Mouse (Mus musculus) kidney, adult 2 months (tissue): ENCODE measurements around the gene Tenm4.
A peak's percentile ranks its signal among the peaks of the same experiment; 100 is the strongest.

Source experiments
- CTCF ChIP-seq: fragments of 200-500 bp; conservative IDR thresholded peaks from 2 replicates; pipeline ENCODE4 v1.5.1; 2011; ENCODE audit warnings: low read depth, mild to moderate bottlenecking, control low read depth, low read length, moderate library complexity, mixed read lengths; ENCODE audit not compliant: insufficient read depth, insufficient read length
- POLR2A ChIP-seq: fragments of 200-500 bp; IDR thresholded peaks from one replicate; pipeline ENCODE4 v1.6.1; 2011; ENCODE audit warnings: low read depth, low read length, control low read depth

DNA sequence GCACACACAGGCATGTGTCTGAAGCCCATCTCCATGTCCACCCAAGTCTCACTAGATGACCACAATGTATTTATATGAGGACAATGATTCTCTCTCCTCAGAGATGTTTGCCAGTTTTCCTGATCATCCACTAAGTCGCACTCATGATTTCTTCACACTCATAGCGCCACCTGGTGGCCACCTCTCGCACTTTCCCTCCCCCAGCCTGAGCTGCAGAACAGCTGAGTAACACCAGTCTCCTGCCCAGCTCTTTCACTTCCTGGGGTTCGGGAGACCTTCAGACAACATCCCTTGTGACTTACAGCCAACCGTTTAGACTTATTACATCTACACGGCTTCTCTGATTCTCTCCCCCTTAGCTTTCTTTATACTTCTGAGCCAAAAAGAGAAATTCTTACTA, 743.0 kb downstream of the Tenm4 start:
- TF ChIP-seq POLR2A: no peak
- TF ChIP-seq CTCF: peak; percentile 93
